Mouse (Mus musculus) neural tube, embryonic 12.5 days (tissue): ENCODE measurements at regions not wholly inside any gene's neighbourhood (a gene's known extent, or its start where the extent isn't known, plus 50 kb on each side); places are given as distances from the start of the nearest gene placed in this dataset.
A peak's percentile ranks its signal among the peaks of the same experiment; 100 is the strongest.

Source experiments
- ATAC-seq: fragments of 200-750 bp; cut with Nextera tagmentation; 2 replicates; pipeline ENCODE4 v1.8.0; 2017; ENCODE audit warnings: low read depth, mild to moderate bottlenecking, moderate TSS enrichment, moderate library complexity; ENCODE audit not compliant: low FRiP score
- H3K27ac ChIP-seq: fragments of 300-500 bp; sonication (generic); 2 replicates; pipeline ENCODE4 v1.5.1; 2016
- H3K27me3 ChIP-seq: fragments of 300-500 bp; sonication (generic); replicated peaks from 2 replicates; pipeline ENCODE4 v1.6.1; 2016; ENCODE audit warnings: mild to moderate bottlenecking
- H3K36me3 ChIP-seq: fragments of 300-500 bp; sonication (generic); 2 replicates; pipeline ENCODE4 v1.6.1; 2016; ENCODE audit warnings: mild to moderate bottlenecking
- H3K4me1 ChIP-seq: fragments of 300-500 bp; sonication (generic); 2 replicates; pipeline ENCODE4 v1.6.1; 2016
- H3K4me2 ChIP-seq: fragments of 300-500 bp; sonication (generic); replicated peaks from 2 replicates; pipeline ENCODE4 v1.6.1; 2016; ENCODE audit warnings: mild to moderate bottlenecking
- H3K4me3 ChIP-seq: fragments of 300-500 bp; sonication (generic); 2 replicates; pipeline ENCODE4 v1.5.1; 2016
- H3K9ac ChIP-seq: fragments of 300-500 bp; sonication (generic); 2 replicates; pipeline ENCODE4 v1.6.1; 2016; ENCODE audit warnings: mild to moderate bottlenecking
- H3K9me3 ChIP-seq: fragments of 300-500 bp; sonication (generic); 2 replicates; pipeline ENCODE4 v1.6.1; 2016; ENCODE audit warnings: mild to moderate bottlenecking
- WGBS: fragments of 180-500 bp; shearing (Covaris S2); methylation state at CpG from one replicate; pipeline ENCODE4 v1.1.7; 2016; 5-methylcytosine and 5-hydroxymethylcytosine counted together

DNA sequence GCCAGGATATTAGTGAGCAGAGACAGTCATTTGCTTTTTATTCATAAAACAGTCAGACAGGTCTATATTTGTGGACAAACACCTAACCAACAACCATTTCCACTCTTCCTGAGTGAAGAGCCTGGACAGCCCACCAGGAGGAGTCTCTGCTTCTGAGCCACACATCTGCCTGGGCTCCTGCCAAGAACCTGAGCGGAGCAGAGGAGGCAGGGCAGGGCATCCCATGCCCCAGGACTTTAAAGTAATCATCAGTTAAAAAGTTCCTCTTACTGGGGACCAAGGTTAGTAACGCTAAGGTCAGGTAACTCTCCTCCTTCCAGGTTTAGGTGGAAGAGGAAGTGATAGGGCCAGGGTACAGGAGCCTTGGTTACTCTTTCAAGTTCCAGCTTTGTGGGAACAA lies 144.1 kb upstream of the Zfp618 start:
- no peak overlapping the region for H3K27ac ChIP-seq

DNA sequence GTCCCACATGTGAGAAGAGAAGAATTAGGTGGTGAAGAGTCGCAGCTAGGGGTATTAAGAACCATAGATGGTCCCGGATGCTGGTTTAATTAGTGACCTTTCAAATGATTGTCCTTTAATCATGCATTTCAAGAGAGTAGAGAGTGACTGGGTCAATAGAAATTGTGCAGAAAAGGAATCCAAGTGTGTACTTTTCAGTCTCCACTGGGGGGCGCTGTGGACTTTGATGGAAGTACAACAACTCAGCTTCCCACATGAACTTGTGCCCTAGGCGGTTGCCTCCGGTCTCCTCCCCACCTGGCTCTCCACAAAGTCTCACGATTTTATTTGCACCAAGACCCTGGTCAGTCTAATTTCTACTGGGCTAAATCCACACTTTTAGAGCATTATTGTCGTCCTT lies 142.8 kb upstream of the Zfp618 start:
- H3K27me3 ChIP-seq: 0 out of 2 replicates have a peak, but pooled peaks cover 3% of the 10 kb centered on the region
- H3K4me2 ChIP-seq: no peak overlapping the region
- H3K9me3 ChIP-seq: no peaks in the 10 kb centered on the region
- no peak overlapping the region for H3K9ac ChIP-seq
- ATAC-seq: no peak
- H3K27ac ChIP-seq: no peak overlapping the region
- H3K4me1 ChIP-seq: peaks cover 14% of the 10 kb centered on the region
- 39% methylated on average over 7 of the region's 7 CpGs for WGBS
- H3K36me3 ChIP-seq: no peaks in the 10 kb centered on the region
- no peak overlapping the region for H3K4me3 ChIP-seq

More for the DNA sequence above, 144.1 kb upstream of the Zfp618 start:
- Histone ChIP-seq H3K36me3 (no peaks in the 10 kb centered on the region), H3K4me1 (peaks cover 14% of the 10 kb centered on the region), H3K4me3 (no peak overlapping the region), H3K9ac (no peak overlapping the region), H3K4me2 (no peak overlapping the region), H3K27me3 (no peaks in the 10 kb centered on the region), H3K9me3 (no peaks in the 10 kb centered on the region)
- WGBS: 64% methylated on average over 2 of the region's 2 CpGs
- ATAC-seq: no peak

DNA sequence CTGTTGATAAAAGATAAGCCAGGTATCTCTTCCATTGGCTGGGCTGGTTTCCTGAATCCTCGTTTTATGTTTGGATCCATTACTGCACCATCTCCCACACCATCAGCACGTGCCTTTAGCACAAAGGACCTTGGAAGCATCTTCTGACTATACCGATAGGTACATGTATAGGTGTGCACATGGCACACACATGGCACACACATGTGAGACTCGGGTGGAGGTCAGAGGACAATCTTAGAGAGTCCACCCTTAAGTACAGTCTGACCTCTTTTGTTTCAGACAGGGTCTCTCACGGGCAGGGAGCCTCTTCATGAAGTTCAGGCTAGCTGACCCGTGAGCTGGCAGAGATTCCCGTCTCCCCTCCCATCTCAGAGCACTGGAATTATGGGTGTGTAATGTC lies 142.3 kb upstream of the Zfp618 start:
- Histone ChIP-seq H3K4me3 (no peak overlapping the region), H3K9ac (no peak overlapping the region), H3K36me3 (no peaks in the 10 kb centered on the region), H3K27ac (no peak overlapping the region; the same call in 1 of the 2 replicates), H3K27me3 (0 out of 2 replicates have a peak, but pooled peaks cover 3% of the 10 kb centered on the region), H3K4me2 (no peak overlapping the region), H3K4me1 (peaks cover 14% of the 10 kb centered on the region), H3K9me3 (no peaks in the 10 kb centered on the region)
- 52% methylated on average over 7 of the region's 7 CpGs for WGBS
- 0 out of 2 replicates have a peak, but pooled peaks have one; percentile 17 for ATAC-seq

DNA sequence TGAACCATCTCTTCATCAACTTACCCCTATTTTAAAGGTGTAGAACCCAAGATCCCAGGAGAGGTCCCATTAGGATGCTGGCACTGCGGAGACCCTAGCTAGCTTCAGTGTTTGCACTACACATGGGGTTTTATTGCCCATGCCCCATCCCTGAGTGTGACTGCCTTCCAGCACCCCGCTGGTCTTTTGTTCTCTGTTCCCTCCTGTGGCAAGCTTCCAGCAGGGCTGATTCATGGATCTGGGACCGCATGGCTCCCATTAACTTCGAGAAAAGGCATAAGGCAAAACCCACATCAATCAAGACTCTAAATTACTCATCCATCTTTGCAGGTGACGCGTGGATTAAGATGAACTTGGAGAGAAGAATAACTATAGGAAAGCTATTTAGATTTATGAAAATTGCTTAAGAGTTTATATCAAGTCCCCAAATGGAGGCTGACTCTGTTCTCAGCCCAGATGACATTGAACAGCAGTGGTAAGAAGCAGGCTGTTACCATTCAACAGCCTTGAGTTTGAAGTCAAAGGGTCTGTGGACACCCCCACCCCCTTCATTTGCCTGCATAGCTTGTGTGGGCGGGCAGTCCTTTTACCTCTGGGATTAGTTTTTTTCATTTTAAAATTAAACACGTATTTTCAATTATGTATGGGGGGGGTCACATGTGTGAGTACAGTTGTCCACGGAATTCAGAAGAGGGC lies 141.7 kb upstream of the Zfp618 start:
- ATAC-seq: peak; percentile 80
- no peak overlapping the region; the same call in 1 of the 2 replicates for H3K27ac ChIP-seq
- no peak overlapping the region for H3K4me3 ChIP-seq

DNA sequence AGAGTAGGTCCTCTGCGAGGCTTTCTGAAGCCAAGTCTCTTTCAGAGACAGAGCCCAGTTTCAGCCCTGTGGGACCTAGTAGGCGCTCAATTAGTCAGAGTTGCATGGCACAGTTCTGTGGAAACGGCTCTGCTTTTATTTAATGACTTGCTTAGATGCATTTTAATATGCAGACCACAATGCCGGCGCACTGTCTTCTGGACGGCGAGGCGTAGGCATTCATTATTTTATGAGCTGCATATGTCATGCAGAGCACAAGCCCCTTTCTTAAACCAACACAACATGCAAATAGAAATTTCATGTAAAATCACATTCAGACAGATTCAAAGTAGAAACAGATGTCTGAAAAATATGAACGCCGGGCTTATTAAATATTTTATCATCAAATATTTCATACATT lies 140.8 kb upstream of the Zfp618 start:
- no peak overlapping the region for H3K9ac ChIP-seq
- H3K27ac ChIP-seq: no peak overlapping the region
- 0 out of 2 replicates have a peak, but pooled peaks cover 3% of the 10 kb centered on the region for H3K27me3 ChIP-seq
- no peaks in the 10 kb centered on the region for H3K36me3 ChIP-seq
- no peak overlapping the region for H3K4me3 ChIP-seq
- ATAC-seq: 0 out of 2 replicates have a peak, but pooled peaks have one; percentile 19
- 62% methylated on average over 10 of the region's 10 CpGs for WGBS
- H3K9me3 ChIP-seq: no peaks in the 10 kb centered on the region
- H3K4me2 ChIP-seq: no peak overlapping the region
- H3K4me1 ChIP-seq: peaks cover 14% of the 10 kb centered on the region

More for the DNA sequence above, 141.7 kb upstream of the Zfp618 start:
- Histone ChIP-seq H3K27me3 (0 out of 2 replicates have a peak, but pooled peaks cover 3% of the 10 kb centered on the region), H3K36me3 (no peaks in the 10 kb centered on the region), H3K4me2 (no peak overlapping the region), H3K9ac (no peak overlapping the region), H3K9me3 (no peaks in the 10 kb centered on the region), H3K4me1 (peaks cover 14% of the 10 kb centered on the region)
- 25% methylated on average over 9 of the region's 9 CpGs for WGBS

DNA sequence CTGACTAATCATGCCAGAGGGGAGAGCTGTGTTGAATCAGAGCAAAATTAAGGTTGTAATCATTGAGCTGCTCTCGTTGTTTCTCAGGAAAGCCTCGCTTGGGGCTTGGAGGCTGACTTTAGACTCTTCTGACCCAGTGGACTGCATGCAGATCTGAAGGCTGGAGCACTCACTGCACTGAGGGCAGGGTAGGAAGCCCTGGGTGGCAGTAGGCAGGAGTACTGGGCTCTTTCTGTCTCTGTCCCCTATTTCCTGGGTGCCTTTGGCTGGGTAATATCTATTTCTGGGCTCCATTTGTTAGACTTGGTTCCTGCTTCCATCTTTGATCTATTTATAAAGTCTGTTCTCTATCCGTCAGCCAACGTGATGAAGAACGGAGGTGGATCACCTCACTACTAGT lies 140.1 kb upstream of the Zfp618 start:
- Histone ChIP-seq H3K9me3 (no peaks in the 10 kb centered on the region), H3K9ac (no peak overlapping the region), H3K4me3 (no peak overlapping the region), H3K4me2 (no peak overlapping the region), H3K36me3 (no peaks in the 10 kb centered on the region), H3K27me3 (0 out of 2 replicates have a peak, but pooled peaks cover 3% of the 10 kb centered on the region), H3K4me1 (peaks cover 14% of the 10 kb centered on the region), H3K27ac (no peak overlapping the region)
- WGBS: 87% methylated on average over 5 of the region's 5 CpGs
- no peak; the same call in 1 of the 2 replicates for ATAC-seq

DNA sequence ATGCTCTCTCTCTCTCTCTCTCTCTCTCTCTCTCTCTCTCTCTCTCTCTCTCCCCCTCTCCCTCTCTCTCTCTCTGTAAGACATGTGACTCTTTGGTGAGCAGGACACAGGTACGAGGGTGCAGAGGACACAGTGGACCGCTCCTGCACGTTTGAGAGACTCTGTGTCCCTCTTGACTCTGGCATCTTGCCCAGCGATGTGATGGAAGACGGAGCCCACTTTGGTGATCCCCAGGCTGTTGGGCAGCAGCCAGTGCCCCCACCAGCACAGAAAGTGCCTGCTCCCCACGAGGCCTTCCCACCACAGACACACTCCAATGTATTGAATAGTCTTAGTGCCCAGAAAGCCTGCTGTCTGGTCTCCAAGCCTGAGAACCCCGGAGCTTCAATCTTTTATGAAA lies 136.4 kb upstream of the Zfp618 start:
- H3K36me3 ChIP-seq: no peaks in the 10 kb centered on the region
- no peak overlapping the region for H3K9ac ChIP-seq
- no peak for ATAC-seq
- H3K4me2 ChIP-seq: no peak overlapping the region
- 0 out of 2 replicates have a peak, but pooled peaks cover 3% of the 10 kb centered on the region for H3K27me3 ChIP-seq
- H3K4me1 ChIP-seq: peaks cover 8% of the 10 kb centered on the region
- no peak overlapping the region for H3K4me3 ChIP-seq
- no peaks in the 10 kb centered on the region for H3K9me3 ChIP-seq
- H3K27ac ChIP-seq: no peak overlapping the region
- 78% methylated on average over 7 of the region's 7 CpGs for WGBS

DNA sequence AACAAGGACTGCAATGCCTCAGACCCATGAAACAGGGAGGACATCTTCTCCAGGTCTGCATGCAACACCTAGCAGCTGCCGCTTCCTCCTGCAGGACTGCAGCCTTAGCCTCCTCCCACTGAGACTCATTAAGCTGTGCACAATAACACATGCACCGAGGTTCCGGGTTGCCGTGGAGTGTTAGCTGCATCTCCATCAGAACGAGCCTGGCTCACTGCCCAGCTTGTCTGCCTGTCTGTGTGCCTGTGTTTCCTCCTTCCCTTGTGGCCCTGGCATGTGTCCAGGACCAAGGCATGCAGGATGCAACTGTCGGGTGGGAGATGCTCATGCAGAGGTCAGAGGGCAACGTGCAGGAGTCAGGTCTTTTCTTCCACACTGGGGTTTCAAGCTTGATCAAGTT lies 131.4 kb upstream of the Zfp618 start:
- H3K9me3 ChIP-seq: no peaks in the 10 kb centered on the region
- no peak overlapping the region for H3K4me2 ChIP-seq
- peak; percentile 83 for ATAC-seq

DNA sequence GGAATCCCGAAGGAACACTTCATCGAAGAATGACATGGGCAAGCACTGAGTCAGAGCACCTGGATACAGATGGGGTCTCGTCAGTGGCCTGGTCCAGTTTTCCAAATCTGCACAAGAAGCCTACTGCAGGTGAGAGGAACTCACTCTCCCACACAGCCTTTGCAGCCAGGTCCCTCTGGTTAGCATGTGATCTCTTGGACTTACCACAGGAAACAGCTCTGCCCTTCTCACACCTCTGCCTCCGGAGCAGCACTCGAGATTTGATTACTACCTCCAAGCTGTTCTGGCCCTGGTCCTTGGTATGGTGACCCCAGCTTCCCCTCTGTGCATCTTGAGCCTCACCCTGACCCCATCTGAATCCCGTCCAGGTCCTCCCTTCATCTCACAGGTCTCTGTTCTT lies 128.5 kb upstream of the Zfp618 start:
- no peak overlapping the region for H3K4me2 ChIP-seq
- 70% methylated on average over 6 of the region's 6 CpGs for WGBS
- no peak for ATAC-seq

More for the DNA sequence above, 131.4 kb upstream of the Zfp618 start:
- peaks cover 4% of the 10 kb centered on the region for H3K4me1 ChIP-seq
- 17% methylated on average over 7 of the region's 7 CpGs for WGBS
- H3K4me3 ChIP-seq: no peak overlapping the region
- H3K27ac ChIP-seq: no peak overlapping the region
- H3K9ac ChIP-seq: no peak overlapping the region
- H3K27me3 ChIP-seq: no peaks in the 10 kb centered on the region
- H3K36me3 ChIP-seq: no peaks in the 10 kb centered on the region

DNA sequence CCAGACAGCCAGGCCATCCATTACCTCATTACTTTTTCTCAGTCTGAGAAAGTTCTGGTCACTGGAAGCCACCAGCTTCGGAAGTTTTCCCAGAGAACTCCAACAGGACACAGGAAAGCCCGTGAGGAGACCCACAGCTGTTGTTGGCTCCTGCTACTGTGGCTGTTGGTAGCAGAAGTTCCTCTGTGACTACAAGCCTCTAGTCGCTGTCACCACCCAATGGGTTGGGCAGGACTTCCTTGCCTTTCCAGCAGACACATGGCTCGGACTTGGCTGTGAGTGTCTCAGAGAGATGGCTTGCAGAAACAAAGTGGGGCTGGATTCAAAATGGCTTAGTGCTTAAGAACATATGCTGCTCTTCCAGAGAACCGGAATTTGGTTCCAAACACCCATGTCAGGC lies 114.8 kb upstream of the Zfp618 start:
- no peak for ATAC-seq
- WGBS: 78% methylated on average over 5 of the region's 5 CpGs

More for the DNA sequence above, 128.5 kb upstream of the Zfp618 start:
- Histone ChIP-seq H3K9ac (no peak overlapping the region), H3K27me3 (no peaks in the 10 kb centered on the region), H3K9me3 (no peaks in the 10 kb centered on the region), H3K27ac (no peak overlapping the region), H3K36me3 (no peaks in the 10 kb centered on the region), H3K4me3 (no peak overlapping the region), H3K4me1 (peaks cover 4% of the 10 kb centered on the region)

DNA sequence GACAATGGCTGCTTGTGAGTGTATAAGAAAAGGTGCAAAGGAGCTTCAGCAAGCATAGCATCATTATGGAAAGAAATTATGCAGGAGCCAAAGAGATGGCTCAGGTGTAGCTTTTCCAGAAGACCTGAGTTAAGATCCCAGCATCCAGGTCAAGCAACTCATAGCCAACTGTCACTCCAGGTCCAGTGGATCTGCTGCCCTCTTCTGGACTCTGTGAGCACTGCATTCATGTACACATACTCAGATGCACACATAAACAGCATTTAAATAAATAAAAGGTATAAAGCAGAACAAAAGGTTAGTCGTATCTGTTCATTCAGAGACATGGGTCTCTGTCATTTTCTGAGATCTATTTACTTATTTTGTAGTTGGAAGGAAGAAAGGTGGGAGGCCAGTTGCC lies 112.0 kb upstream of the Zfp618 start:
- no peak for ATAC-seq
- 83% methylated on average over 1 of the region's 1 CpGs for WGBS
- no peaks in the 10 kb centered on the region for H3K4me1 ChIP-seq

More for the DNA sequence above, 114.8 kb upstream of the Zfp618 start:
- Histone ChIP-seq H3K4me3 (no peak overlapping the region), H3K4me2 (no peak overlapping the region), H3K27me3 (no peaks in the 10 kb centered on the region), H3K36me3 (no peaks in the 10 kb centered on the region), H3K9ac (no peak overlapping the region), H3K27ac (no peak overlapping the region), H3K4me1 (no peaks in the 10 kb centered on the region), H3K9me3 (no peaks in the 10 kb centered on the region)

DNA sequence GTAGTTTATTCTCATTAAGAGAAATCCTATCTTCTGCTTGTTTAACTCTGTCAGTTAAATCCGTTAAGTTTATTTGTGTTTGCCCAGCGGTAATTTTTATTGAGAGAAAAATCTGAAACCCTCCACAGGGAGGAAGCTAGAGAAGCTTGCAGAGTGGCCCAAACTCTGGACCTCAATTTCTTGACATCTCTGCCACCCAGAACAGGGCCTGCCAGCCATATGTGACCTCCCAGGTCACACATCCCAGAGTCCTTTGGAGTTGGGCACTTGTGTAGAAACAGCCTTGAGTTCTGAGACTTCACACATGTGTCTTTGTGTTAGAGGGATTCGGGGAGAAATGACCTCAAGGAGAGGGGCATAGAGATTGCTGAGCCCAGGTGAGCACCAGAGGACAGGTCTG lies 109.0 kb upstream of the Zfp618 start:
- Histone ChIP-seq H3K9me3 (no peaks in the 10 kb centered on the region), H3K4me3 (no peak overlapping the region), H3K36me3 (no peaks in the 10 kb centered on the region), H3K27ac (no peak overlapping the region), H3K4me2 (no peak overlapping the region), H3K9ac (no peak overlapping the region), H3K4me1 (no peaks in the 10 kb centered on the region), H3K27me3 (no peaks in the 10 kb centered on the region)
- 74% methylated on average over 3 of the region's 3 CpGs for WGBS
- ATAC-seq: no peak

More for the DNA sequence above, 112.0 kb upstream of the Zfp618 start:
- Histone ChIP-seq H3K9ac (no peak overlapping the region), H3K4me2 (no peak overlapping the region), H3K27me3 (no peaks in the 10 kb centered on the region), H3K36me3 (no peaks in the 10 kb centered on the region), H3K27ac (no peak overlapping the region), H3K4me3 (no peak overlapping the region), H3K9me3 (no peaks in the 10 kb centered on the region)

DNA sequence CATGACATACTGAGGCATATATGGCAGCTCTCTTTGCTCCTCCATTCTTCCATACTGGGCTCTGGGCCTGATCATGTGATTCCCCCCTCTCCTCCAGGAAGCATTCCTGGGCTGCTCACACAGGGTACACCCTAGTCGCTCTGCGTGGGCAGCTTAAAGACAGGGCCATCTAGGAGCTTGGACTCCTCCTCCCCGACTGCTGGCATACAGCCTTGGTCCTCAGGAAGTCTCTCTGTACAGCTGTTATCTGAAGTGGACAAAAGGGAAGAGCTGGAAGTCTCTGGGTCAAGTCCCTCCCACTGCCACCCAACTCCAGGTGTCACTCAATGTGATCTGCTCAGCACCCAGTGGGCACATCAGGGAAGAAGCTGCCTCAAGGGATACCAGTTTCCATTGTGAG lies 102.6 kb upstream of the Zfp618 start:
- no peak for ATAC-seq
- H3K36me3 ChIP-seq: no peaks in the 10 kb centered on the region
- no peaks in the 10 kb centered on the region for H3K4me1 ChIP-seq

More for the DNA sequence above, 102.6 kb upstream of the Zfp618 start:
- Histone ChIP-seq H3K9me3 (no peaks in the 10 kb centered on the region), H3K27me3 (no peaks in the 10 kb centered on the region), H3K9ac (no peak overlapping the region), H3K27ac (no peak overlapping the region), H3K4me2 (no peak overlapping the region), H3K4me3 (no peak overlapping the region)
- WGBS: 91% methylated on average over 3 of the region's 3 CpGs
